Mouse (Mus musculus) embryonic facial prominence, embryonic 14.5 days (tissue): Measurements from ENCODE around the gene Porcn. TPM values are rescaled to one million over a fixed set of nuclear protein-coding genes. Genes with fewer than 3 reads are reported as not detected.

Source experiments
- ATAC-seq: fragments of 200-750 bp; cut with Nextera tagmentation; 2 replicates; pipeline ENCODE4 v1.8.0; 2017; ENCODE audit warnings: low read depth, moderate number of reproducible peaks, moderate TSS enrichment
- DNase-seq: peaks from one replicate; pipeline ENCODE4 v3.0.0-alpha.2; 2015; ENCODE audit warnings: low spot score
- H3K27ac ChIP-seq: fragments of 300-500 bp; sonication (generic); replicated peaks from 2 replicates; pipeline ENCODE4 v1.5.1; 2014; ENCODE audit warnings: low read depth, mild to moderate bottlenecking, low read length, moderate library complexity
- H3K27me3 ChIP-seq: fragments of 300-500 bp; sonication (generic); replicated peaks from 2 replicates; pipeline ENCODE4 v1.6.1; 2014; ENCODE audit warnings: low read length; ENCODE audit not compliant: control insufficient read depth, insufficient read depth
- H3K36me3 ChIP-seq: fragments of 300-500 bp; sonication (generic); 2 replicates; pipeline ENCODE4 v1.6.1; 2014; ENCODE audit warnings: low read length, mixed read lengths; ENCODE audit not compliant: control insufficient read depth, insufficient read depth
- H3K4me1 ChIP-seq: fragments of 300-500 bp; sonication (generic); 2 replicates; pipeline ENCODE4 v1.6.1; 2014; ENCODE audit warnings: antibody characterized with exemption, low read length; ENCODE audit not compliant: control insufficient read depth, insufficient read depth
- H3K4me2 ChIP-seq: fragments of 300-500 bp; sonication (generic); 2 replicates; pipeline ENCODE4 v1.6.1; 2014; ENCODE audit warnings: low read depth, mild to moderate bottlenecking, low read length, moderate library complexity, mixed read lengths
- H3K4me3 ChIP-seq: fragments of 300-500 bp; sonication (generic); 2 replicates; pipeline ENCODE4 v1.5.1; 2014; ENCODE audit warnings: low read depth, mild to moderate bottlenecking, low read length
- H3K9ac ChIP-seq: fragments of 300-500 bp; sonication (generic); 2 replicates; pipeline ENCODE4 v1.6.1; 2014; ENCODE audit warnings: low read depth, mild to moderate bottlenecking, low read length, moderate library complexity, mixed read lengths
- H3K9me3 ChIP-seq: fragments of 300-500 bp; sonication (generic); 2 replicates; pipeline ENCODE4 v1.6.1; 2016; ENCODE audit warnings: low read length; ENCODE audit not compliant: control insufficient read depth
- WGBS: fragments of 180-500 bp; shearing (Covaris S2); extraction: QIAGEN DNeasy Blood & Tissue Kit; methylation state at CpG from one replicate; pipeline ENCODE4 v1.1.7; 2014; 5-methylcytosine and 5-hydroxymethylcytosine counted together
- polyA plus RNA-seq: library from polyadenylated mRNA; unstranded; fragments of >200 nt; fragmentation: Nextera tagmentation; extraction: Ambion mirVana; gene quantifications from 2 replicates; pipeline ENCODE4 v1.2.1, GENCODE M21; 2014

Gene Porcn
- polyA plus RNA-seq, 1 experiment from 2014 or later = 9.0 TPM

GRCm38 (mm10) chrX:8167716-8168647, 38.3 kb downstream of the Porcn start:
- Histone ChIP-seq H3K9me3 (no peaks in the 10 kb centered on the region), H3K9ac (no peak overlapping the region), H3K27ac (no peak overlapping the region), H3K4me3 (no peak overlapping the region), H3K4me2 (no peak overlapping the region), H3K4me1 (no peaks in the 10 kb centered on the region), H3K27me3 (no peaks in the 10 kb centered on the region), H3K36me3 (0 out of 2 replicates have a peak, but pooled peaks cover 16% of the 10 kb centered on the region)
- DNase-seq (no peak), ATAC-seq (no peak)
- WGBS = 89% methylated on average over 10 of the region's 10 CpGs

- H3K36me3 ChIP-seq = no peaks in the 10 kb centered on the region
- DNase-seq (no peak), ATAC-seq (no peak)
- WGBS = 79% methylated on average over 4 of the region's 4 CpGs
- H3K4me1 ChIP-seq = no peaks in the 10 kb centered on the region
- no peak overlapping the region for H3K27ac ChIP-seq
- no peak overlapping the region for H3K4me3 ChIP-seq
- H3K9ac ChIP-seq = no peak overlapping the region
- no peaks in the 10 kb centered on the region for H3K9me3 ChIP-seq
- no peaks in the 10 kb centered on the region for H3K27me3 ChIP-seq
- H3K4me2 ChIP-seq = no peak overlapping the region
These were observed 41.9 kb downstream of the Porcn start for GRCm38 (mm10) chrX:8164471-8164870.

DNA sequence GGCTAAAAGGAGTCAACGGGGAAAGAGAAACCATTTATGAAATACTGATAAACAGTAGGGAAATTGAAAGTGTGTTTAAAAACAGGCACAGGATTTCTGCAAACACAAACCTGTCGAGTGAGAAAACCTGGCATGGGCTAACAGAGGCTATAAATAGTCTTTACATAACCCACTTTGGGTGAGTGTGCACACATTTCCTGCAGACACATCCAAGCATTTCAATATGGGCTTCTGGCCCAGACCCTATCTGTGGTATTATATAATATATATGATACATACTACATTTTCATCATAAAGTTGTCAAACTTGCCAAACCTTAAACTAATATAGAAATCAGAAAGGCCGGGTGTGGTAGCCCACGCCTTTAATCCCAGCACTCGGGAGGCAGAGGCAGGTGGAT, 43.2 kb downstream of the Porcn start:
- Histone ChIP-seq H3K9me3 (no peaks in the 10 kb centered on the region), H3K4me1 (no peaks in the 10 kb centered on the region), H3K27me3 (no peaks in the 10 kb centered on the region), H3K4me3 (no peak overlapping the region), H3K36me3 (no peaks in the 10 kb centered on the region), H3K4me2 (no peak overlapping the region), H3K27ac (no peak overlapping the region), H3K9ac (no peak overlapping the region)
- DNase-seq = no peak
- 84% methylated on average over 5 of the region's 5 CpGs for WGBS
- ATAC-seq = no peak

DNA sequence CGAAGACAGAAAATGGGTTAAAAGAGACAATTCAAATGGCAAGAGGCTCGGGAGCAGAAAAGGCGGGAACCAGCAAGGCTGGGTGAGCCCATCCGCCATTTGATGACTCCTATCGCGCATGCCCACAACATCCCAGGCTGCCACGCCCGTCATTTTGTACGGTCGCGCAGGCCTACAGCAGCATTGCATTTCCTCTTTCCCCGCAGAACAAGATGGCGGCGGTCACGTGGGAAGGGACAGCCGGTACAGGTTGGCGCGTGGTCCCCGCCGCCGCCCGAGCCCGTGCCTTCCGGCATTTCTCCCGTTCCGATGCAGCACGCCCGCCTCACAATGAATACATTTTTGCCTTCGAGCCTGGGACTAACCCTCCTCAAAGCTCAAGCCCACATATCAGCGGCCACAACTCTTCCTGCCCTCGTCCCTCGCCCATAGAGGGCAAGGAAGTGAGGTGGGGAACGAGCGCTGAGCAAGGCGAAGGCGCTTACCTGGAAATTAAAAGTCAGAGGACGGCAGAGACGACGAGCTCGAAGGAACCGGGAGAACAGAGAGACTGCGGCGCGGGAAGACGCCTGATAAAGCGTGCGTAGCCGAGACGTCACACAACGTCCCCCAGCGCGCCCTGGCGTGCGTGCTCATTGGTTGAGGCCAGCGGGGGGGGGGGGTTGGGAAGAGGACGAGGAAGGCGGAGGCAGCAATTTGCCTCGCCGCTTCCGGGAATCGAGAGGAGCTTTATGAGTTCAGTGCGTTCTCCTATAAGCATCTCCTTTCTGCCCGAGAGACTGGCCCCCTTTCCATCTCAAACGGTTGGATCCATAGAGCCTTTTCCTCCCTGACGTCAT, 61.0 kb downstream of the Porcn start, which contains the start of gene Rbm3:
Gene Rbm3, minus strand, starts transcription at position 728 of the 839 bp plus-strand sequence.
- peak within 1 kb of the TSS; percentile 65 for H3K4me2 ChIP-seq
- 32% methylated on average over 49 of the region's 65 CpGs for WGBS
- no peaks in the 10 kb centered on the region for H3K9me3 ChIP-seq
- H3K9ac ChIP-seq = peak within 1 kb of the TSS; percentile 85
- H3K4me3 ChIP-seq = peak within 1 kb of the TSS; percentile 63
- peak within 1 kb of the TSS; percentile 99 for H3K27ac ChIP-seq
- ATAC-seq = peak; percentile 95
- peaks cover 5% of the 10 kb centered on the region; the same call in 1 of the 2 replicates for H3K4me1 ChIP-seq
- DNase-seq = peak; percentile 95
- H3K27me3 ChIP-seq = no peaks in the 10 kb centered on the region
- H3K36me3 ChIP-seq = peaks cover 34% of the 10 kb centered on the region

Other genes starting within 250 kb of the Porcn start
- gene Gata1, start 228.5 kb downstream of the Porcn start, polyA plus RNA-seq = 0.86 and 1.4 TPM in 2 replicates
- not detected in 2 replicates for gene Glod5, start 188.0 kb downstream of the Porcn start, polyA plus RNA-seq
- gene Suv39h1, start 131.8 kb downstream of the Porcn start, polyA plus RNA-seq = 42.5 and 47.6 TPM in 2 replicates
- 0.97 and 1.0 TPM in 2 replicates for gene Was, start 116.0 kb downstream of the Porcn start, polyA plus RNA-seq
- gene Wdr13, start 73.6 kb downstream of the Porcn start, polyA plus RNA-seq = 19.3 and 21.8 TPM in 2 replicates
- 420 and 489 TPM in 2 replicates for gene Rbm3, start 60.6 kb downstream of the Porcn start, polyA plus RNA-seq
- gene Tbc1d25, start 30.3 kb downstream of the Porcn start, polyA plus RNA-seq = 13.0 and 13.3 TPM in 2 replicates
- gene Ebp, start 13.0 kb downstream of the Porcn start, polyA plus RNA-seq = 31.4 and 31.9 TPM in 2 replicates
- 40.5 and 42.8 TPM in 2 replicates for gene Ftsj1, start 45.9 kb upstream of the Porcn start, polyA plus RNA-seq
- gene Slc38a5, start 64.6 kb upstream of the Porcn start, polyA plus RNA-seq = 0.56 and 0.89 TPM in 2 replicates
- not detected in 2 replicates for gene Ssxb10, start 120.9 kb upstream of the Porcn start, polyA plus RNA-seq
- not detected in 2 replicates for gene Ssxb9, start 160.5 kb upstream of the Porcn start, polyA plus RNA-seq
- not detected in 2 replicates for gene Ssxb1, start 206.8 kb upstream of the Porcn start, polyA plus RNA-seq